Mouse (Mus musculus) liver, postnatal 0 days (tissue): ENCODE data around the gene Rgp1. TPM values are rescaled to one million over a fixed set of nuclear protein-coding genes. Genes with fewer than 3 reads are reported as not detected.
A peak's percentile ranks its signal among the peaks of the same experiment; 100 is the strongest.
"Not testable (repeated sequence)": the region's sequence is repeated elsewhere in the genome, so short reads cannot be mapped to it uniquely, and the experiment has no call there.

ENCODE experiments used
- ATAC-seq: fragments of 200-750 bp; cut with Nextera tagmentation; 2 replicates; pipeline ENCODE4 v1.8.0; 2017; ENCODE audit warnings: mild to moderate bottlenecking, moderate library complexity
- DNase-seq: peaks from one replicate; pipeline ENCODE4 v3.0.0-alpha.2; 2016
- H3K27ac ChIP-seq: fragments of 300-500 bp; sonication (generic); 2 replicates; pipeline ENCODE4 v1.5.1; 2014; ENCODE audit warnings: antibody characterized with exemption, moderate library complexity, mild to moderate bottlenecking, low read depth
- H3K27me3 ChIP-seq: fragments of 300-500 bp; sonication (generic); 2 replicates; pipeline ENCODE4 v1.6.1; 2014; ENCODE audit warnings: low read length, control low read depth, mixed read lengths; ENCODE audit not compliant: insufficient read depth
- H3K36me3 ChIP-seq: fragments of 300-500 bp; sonication (generic); replicated peaks from 2 replicates; pipeline ENCODE4 v1.6.1; 2014; ENCODE audit warnings: mild to moderate bottlenecking, control low read depth, low read length, moderate library complexity, mixed read lengths; ENCODE audit not compliant: insufficient read depth
- H3K4me1 ChIP-seq: fragments of 300-500 bp; sonication (generic); 2 replicates; pipeline ENCODE4 v1.6.1; 2014; ENCODE audit warnings: antibody characterized with exemption, mild to moderate bottlenecking, control low read depth; ENCODE audit not compliant: insufficient read depth
- H3K4me2 ChIP-seq: fragments of 300-500 bp; sonication (generic); 2 replicates; pipeline ENCODE4 v1.6.1; 2014; ENCODE audit warnings: low read depth, mild to moderate bottlenecking, low read length, moderate library complexity, mixed read lengths
- H3K4me3 ChIP-seq: fragments of 300-500 bp; sonication (generic); 2 replicates; pipeline ENCODE4 v1.5.1; 2014; ENCODE audit warnings: low read depth, low read length
- H3K9ac ChIP-seq: fragments of 300-500 bp; sonication (generic); replicated peaks from 2 replicates; pipeline ENCODE4 v1.6.1; 2014; ENCODE audit warnings: mild to moderate bottlenecking, moderate library complexity
- H3K9me3 ChIP-seq: fragments of 300-500 bp; sonication (generic); 2 replicates; pipeline ENCODE4 v1.6.1; 2016; ENCODE audit warnings: mild to moderate bottlenecking, control low read depth, low read length, mixed read lengths
- CTCF ChIP-seq: sonication (generic); IDR thresholded peaks from 2 replicates; pipeline ENCODE4 v1.5.1; 2016; ENCODE audit warnings: antibody characterized with exemption, low read depth
- EP300 ChIP-seq: IDR thresholded peaks from 2 replicates; pipeline ENCODE4 v1.6.1; 2016; ENCODE audit warnings: antibody characterized with exemption, low read depth, mild to moderate bottlenecking
- WGBS: fragments of 180-500 bp; shearing (Covaris S2); extraction: QIAGEN DNeasy Blood & Tissue Kit; methylation state at CpG from one replicate; pipeline ENCODE4 v1.1.7; 2014; ENCODE audit not compliant: insufficient replicate concordance; 5-methylcytosine and 5-hydroxymethylcytosine counted together
- polyA plus RNA-seq: library from polyadenylated mRNA; unstranded; fragments of >200 nt; fragmentation: Nextera tagmentation; extraction: Ambion mirVana; gene quantifications from 2 replicates; pipeline ENCODE4 v1.2.1, GENCODE M21; 2015

Gene Rgp1
- polyA plus RNA-seq, 1 experiment from 2014 or later: 7.3 TPM

GRCm38 (mm10) chr4:43585682-43586081, 7.2 kb downstream of the Rgp1 start:
- Histone ChIP-seq H3K4me2 (no peak overlapping the region), H3K36me3 (peaks cover 33% of the 10 kb centered on the region), H3K4me1 (no peaks in the 10 kb centered on the region), H3K9me3 (no peaks in the 10 kb centered on the region), H3K27ac (no peak overlapping the region), H3K27me3 (no peaks in the 10 kb centered on the region), H3K4me3 (no peak overlapping the region), H3K9ac (no peak overlapping the region)
- TF ChIP-seq CTCF (no peak), EP300 (no peak)
- no peak for ATAC-seq
- WGBS: 63% methylated on average over 10 of the region's 10 CpGs
- no peak for DNase-seq

DNA sequence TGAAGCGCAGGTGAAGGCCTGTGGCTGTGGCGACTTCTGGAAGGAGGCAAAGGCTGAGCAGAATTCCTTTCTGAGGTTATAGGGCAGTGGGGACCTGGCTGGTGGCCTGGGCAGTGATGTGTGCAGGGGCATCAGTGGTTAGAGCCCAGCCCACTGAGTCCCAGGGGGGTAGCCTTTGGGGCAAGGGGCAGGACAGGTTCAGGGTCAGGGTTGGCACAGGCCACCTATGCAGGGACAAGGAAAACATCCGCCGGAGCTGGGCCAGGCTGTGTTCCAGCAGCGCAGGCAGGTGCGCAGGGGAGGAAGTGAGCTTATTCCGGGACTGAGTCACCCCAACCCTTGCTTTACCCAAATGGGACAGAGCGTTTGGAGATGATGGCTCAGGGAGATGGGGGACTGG, 7.9 kb downstream of the Rgp1 start:
- H3K27ac ChIP-seq: no peak overlapping the region
- no peaks in the 10 kb centered on the region for H3K4me1 ChIP-seq
- no peak for DNase-seq
- H3K9me3 ChIP-seq: no peaks in the 10 kb centered on the region
- no peak overlapping the region for H3K9ac ChIP-seq
- no peak for ATAC-seq
- WGBS: 76% methylated on average over 8 of the region's 8 CpGs
- H3K36me3 ChIP-seq: peaks cover 26% of the 10 kb centered on the region
- H3K4me2 ChIP-seq: no peak overlapping the region
- no peak for TF ChIP-seq EP300
- TF ChIP-seq CTCF: no peak
- H3K27me3 ChIP-seq: no peaks in the 10 kb centered on the region
- no peak overlapping the region for H3K4me3 ChIP-seq

GRCm38 (mm10) chr4:43587681-43588080, 9.2 kb downstream of the Rgp1 start:
- no peak overlapping the region for H3K27ac ChIP-seq
- H3K4me3 ChIP-seq: no peak overlapping the region
- 0 out of 2 replicates have a peak, but pooled peaks have one; percentile 19 for ATAC-seq
- 31% methylated on average over 7 of the region's 7 CpGs for WGBS
- DNase-seq: no peak
- no peaks in the 10 kb centered on the region for H3K9me3 ChIP-seq
- no peak overlapping the region for H3K9ac ChIP-seq
- no peaks in the 10 kb centered on the region for H3K27me3 ChIP-seq
- peak; percentile 38; the same call in 1 of the 2 replicates for TF ChIP-seq EP300
- TF ChIP-seq CTCF: no peak
- no peaks in the 10 kb centered on the region for H3K4me1 ChIP-seq
- no peak overlapping the region for H3K4me2 ChIP-seq
- H3K36me3 ChIP-seq: peaks cover 13% of the 10 kb centered on the region

DNA sequence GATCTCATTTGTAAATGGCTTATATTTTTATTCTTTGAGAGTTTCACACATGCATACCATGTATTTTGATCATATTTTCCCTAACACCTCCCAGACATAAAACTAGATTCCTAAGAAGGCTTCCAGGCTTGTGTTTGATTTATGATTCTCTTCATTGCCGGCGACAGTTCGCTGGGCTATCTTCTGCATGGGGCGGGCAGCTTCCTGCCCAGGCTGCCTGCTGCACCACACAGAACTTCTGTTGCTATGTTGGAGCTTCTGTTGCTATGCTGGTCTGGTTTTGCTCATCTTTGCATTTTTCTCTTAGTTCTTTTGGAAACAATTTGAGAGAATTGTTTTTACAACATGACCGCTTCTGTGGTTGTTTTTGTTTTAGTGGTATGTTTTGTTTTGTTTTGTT, 13.0 kb downstream of the Rgp1 start:
- ATAC-seq (no peak), DNase-seq (no peak)
- H3K27ac ChIP-seq: no peak overlapping the region

DNA sequence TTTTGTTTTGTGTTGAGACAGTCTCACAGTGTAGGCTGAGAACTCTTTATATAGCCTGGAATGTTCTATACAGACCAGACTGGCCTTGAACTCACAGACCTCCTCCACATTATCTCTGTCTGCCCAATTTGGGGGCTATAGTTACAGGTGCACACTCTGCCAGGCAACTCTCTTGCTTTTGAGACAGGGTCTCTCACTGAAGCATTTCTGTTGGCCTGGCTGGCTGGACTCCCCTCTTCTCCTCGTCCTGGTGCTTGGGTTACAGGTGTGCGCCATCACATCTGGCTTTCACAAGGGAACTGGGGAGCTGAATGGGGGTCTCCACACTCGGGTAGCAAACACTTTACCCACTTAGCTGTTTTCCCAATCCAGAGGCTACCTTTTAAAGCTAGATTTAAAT, 13.4 kb downstream of the Rgp1 start:
- Histone ChIP-seq H3K27me3 (no peaks in the 10 kb centered on the region), H3K4me2 (no peak overlapping the region), H3K4me1 (no peaks in the 10 kb centered on the region), H3K9ac (no peak overlapping the region), H3K9me3 (no peaks in the 10 kb centered on the region), H3K36me3 (no peaks in the 10 kb centered on the region), H3K4me3 (no peak overlapping the region), H3K27ac (no peak overlapping the region)
- TF ChIP-seq EP300: no peak
- no peak for TF ChIP-seq CTCF
- ATAC-seq: no peak
- no peak for DNase-seq
- 75% methylated on average over 3 of the region's 3 CpGs for WGBS

More for the DNA sequence above, 13.0 kb downstream of the Rgp1 start:
- H3K4me3 ChIP-seq: no peak overlapping the region
- WGBS: 38% methylated on average over 5 of the region's 5 CpGs
- H3K9ac ChIP-seq: no peak overlapping the region
- TF ChIP-seq EP300 (no peak), CTCF (no peak)
- no peaks in the 10 kb centered on the region for H3K4me1 ChIP-seq
- no peaks in the 10 kb centered on the region for H3K9me3 ChIP-seq
- no peaks in the 10 kb centered on the region for H3K36me3 ChIP-seq
- H3K27me3 ChIP-seq: no peaks in the 10 kb centered on the region
- H3K4me2 ChIP-seq: no peak overlapping the region

GRCm38 (mm10) chr4:43593453-43593852, 14.9 kb downstream of the Rgp1 start:
- TF ChIP-seq EP300 (no peak), CTCF (no peak)
- 54% methylated on average over 3 of the region's 3 CpGs for WGBS
- Histone ChIP-seq H3K9ac (no peak overlapping the region), H3K4me1 (peaks cover 5% of the 10 kb centered on the region; the same call in 1 of the 2 replicates), H3K36me3 (no peaks in the 10 kb centered on the region), H3K4me2 (no peak overlapping the region), H3K4me3 (no peak overlapping the region), H3K27me3 (no peaks in the 10 kb centered on the region), H3K27ac (no peak overlapping the region), H3K9me3 (no peaks in the 10 kb centered on the region)
- DNase-seq (no peak), ATAC-seq (no peak)

GRCm38 (mm10) chr4:43596597-43596996, 18.1 kb downstream of the Rgp1 start:
- H3K4me2 ChIP-seq, H3K27me3 ChIP-seq, H3K27ac ChIP-seq, H3K9ac ChIP-seq, H3K9me3 ChIP-seq, H3K4me3 ChIP-seq, DNase-seq, ATAC-seq, H3K36me3 ChIP-seq: not testable (repeated sequence)
- WGBS: 78% methylated on average over 2 of the region's 2 CpGs
- peaks cover 11% of the 10 kb centered on the region for H3K4me1 ChIP-seq
